Mouse (Mus musculus) E14TG2a.4 (cell line): ENCODE data around the gene Jak2.

Experiments used
- CTCF ChIP-seq: conservative IDR thresholded peaks from 2 replicates; pipeline ENCODE4 v1.5.1; 2014; ENCODE audit warnings: low read length
- NANOG ChIP-seq: IDR thresholded peaks from 2 replicates; pipeline ENCODE4 v1.6.1; 2014; ENCODE audit warnings: borderline replicate concordance, low read length, mixed read lengths

- no peak for TF ChIP-seq CTCF
- no peak for TF ChIP-seq NANOG
Measured at GRCm38 (mm10) chr19:29239513-29240235, 12.0 kb upstream of the Jak2 start.
